Mouse (Mus musculus) embryonic fibroblast, embryonic 13.5 days (primary cell): Measurements from ENCODE around the gene Stx18. TPM values are rescaled to one million over a fixed set of nuclear protein-coding genes. Genes with fewer than 3 reads are reported as not detected.

Source experiments
- H3K27ac ChIP-seq: 2 replicates; pipeline ENCODE4 v1.5.1; 2012; ENCODE audit warnings: low read length, control low read depth, inconsistent platforms; ENCODE audit not compliant: insufficient read depth
- H3K4me1 ChIP-seq: 2 replicates; pipeline ENCODE4 v1.6.1; 2011; ENCODE audit warnings: low read length; ENCODE audit not compliant: control insufficient read depth, insufficient read depth
- H3K4me3 ChIP-seq: 2 replicates; pipeline ENCODE4 v1.5.1; 2011; ENCODE audit warnings: mild to moderate bottlenecking, control low read depth, low read length; ENCODE audit not compliant: insufficient read depth
- CTCF ChIP-seq: IDR thresholded peaks from 2 replicates; pipeline ENCODE4 v1.5.1; 2011; ENCODE audit warnings: mild to moderate bottlenecking, control low read depth, low read length, moderate library complexity, borderline replicate concordance; ENCODE audit not compliant: insufficient read depth
- POLR2A ChIP-seq: IDR thresholded peaks from 2 replicates; pipeline ENCODE4 v1.6.1; 2011; ENCODE audit warnings: low read depth, mild to moderate bottlenecking, control low read depth, low read length, moderate library complexity
- polyA plus RNA-seq: library from polyadenylated mRNA; stranded (reverse); fragments of >200 nt; gene quantifications from 2 replicates; pipeline ENCODE4 v1.2.4, GENCODE M21; 2011; ENCODE audit warnings: low read depth; ENCODE audit not compliant: missing spikeins, insufficient read length

Stx18 gene
- polyA plus RNA-seq, 1 experiment, result 40.8 TPM

DNA sequence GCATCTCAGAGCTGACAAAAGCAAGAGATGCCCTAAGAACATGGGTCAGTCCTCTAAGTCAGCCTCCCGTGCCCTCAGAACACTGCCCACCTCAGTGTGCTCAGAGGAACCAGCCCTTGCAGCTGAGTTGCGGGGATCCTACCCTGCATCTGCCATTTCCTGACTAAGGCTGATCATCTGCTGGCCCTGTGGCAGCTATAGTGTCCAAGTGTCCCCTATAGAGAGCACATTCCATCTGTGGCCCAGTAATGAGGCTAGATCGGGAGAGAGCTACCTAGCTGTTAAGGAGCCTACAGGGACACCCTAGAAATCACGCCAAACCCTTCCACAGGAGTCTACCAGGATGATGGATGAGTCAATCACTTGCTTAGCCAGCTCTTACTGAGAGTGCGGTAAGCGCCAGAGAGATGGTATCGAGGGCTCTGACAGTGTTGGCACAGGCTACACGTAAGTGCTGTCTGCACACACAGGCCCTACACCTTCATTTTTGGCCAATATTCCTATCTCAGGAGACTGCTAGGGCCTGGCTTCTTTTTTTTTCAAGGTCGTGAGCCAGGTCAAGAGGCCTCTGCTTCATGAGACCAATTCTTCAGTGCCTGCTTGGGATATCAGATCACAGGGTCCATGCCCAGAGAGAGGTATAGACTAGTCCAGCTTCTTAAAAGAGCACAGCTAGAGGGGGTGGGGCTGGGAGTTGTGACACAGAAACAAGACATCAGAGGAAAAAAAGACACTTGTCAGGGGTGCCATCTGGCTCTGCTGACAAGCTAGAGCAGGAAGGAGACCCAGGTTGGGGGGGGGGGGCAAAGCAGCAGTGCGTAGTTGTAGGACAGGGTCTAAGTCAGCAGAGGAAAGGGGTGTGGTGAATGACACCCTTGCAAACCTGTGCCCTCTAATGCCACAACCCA is 113.9 kb downstream of the Stx18 start:
- Histone ChIP-seq H3K4me3 (no peak overlapping the region), H3K27ac (no peak overlapping the region), H3K4me1 (peaks cover 12% of the 10 kb centered on the region)
- no peak for TF ChIP-seq POLR2A
- no peak for TF ChIP-seq CTCF

DNA sequence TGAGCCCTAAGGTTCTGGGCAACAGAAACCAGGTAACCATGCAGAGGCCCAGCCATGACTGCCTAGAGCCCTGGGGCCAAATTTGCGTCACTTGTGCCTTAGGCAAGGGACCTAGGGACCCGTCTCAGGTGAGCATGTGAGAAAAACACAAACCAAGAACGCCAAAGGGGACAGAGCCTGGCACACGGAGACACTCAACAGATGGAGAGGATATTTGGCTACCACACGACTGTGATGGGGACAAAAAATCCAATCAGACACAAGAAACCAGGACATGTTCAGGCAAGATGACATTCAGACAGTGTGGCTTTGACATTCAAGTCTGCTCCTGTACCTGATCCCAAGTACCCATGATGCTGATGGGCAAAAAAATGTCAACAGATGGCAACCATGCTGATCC is 115.1 kb downstream of the Stx18 start:
- Histone ChIP-seq H3K27ac (no peak overlapping the region), H3K4me1 (peaks cover 12% of the 10 kb centered on the region), H3K4me3 (no peak overlapping the region)
- TF ChIP-seq POLR2A (no peak), CTCF (no peak)

DNA sequence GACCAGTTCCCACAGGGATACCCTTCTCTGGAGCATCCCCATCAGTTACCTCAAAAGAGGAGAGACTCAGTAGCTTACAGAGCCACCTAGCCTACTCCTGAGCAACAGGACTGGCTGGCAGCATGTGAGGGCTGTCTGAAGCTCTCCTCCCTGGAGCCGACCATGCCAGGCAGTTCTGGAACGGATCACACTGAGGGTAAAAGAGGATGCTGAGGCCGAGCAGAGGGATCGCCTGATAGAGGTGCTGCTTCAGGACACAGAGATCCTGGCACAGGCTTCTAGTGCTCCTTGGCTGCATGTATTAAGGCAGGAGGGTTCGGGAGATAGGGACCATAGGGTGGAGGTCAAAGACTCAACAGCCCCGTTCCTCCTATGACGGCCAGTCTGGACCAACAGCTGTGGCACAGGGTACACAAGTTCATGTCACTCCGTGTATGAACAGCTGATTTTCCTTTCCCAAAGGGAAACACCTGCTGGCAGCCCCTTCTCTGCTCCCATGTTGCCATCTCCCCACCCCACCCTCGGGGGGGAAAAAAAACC is 119.0 kb downstream of the Stx18 start:
- TF ChIP-seq POLR2A (no peak), CTCF (no peak)
- Histone ChIP-seq H3K4me1 (no peaks in the 10 kb centered on the region), H3K27ac (no peak overlapping the region), H3K4me3 (no peak overlapping the region)

DNA sequence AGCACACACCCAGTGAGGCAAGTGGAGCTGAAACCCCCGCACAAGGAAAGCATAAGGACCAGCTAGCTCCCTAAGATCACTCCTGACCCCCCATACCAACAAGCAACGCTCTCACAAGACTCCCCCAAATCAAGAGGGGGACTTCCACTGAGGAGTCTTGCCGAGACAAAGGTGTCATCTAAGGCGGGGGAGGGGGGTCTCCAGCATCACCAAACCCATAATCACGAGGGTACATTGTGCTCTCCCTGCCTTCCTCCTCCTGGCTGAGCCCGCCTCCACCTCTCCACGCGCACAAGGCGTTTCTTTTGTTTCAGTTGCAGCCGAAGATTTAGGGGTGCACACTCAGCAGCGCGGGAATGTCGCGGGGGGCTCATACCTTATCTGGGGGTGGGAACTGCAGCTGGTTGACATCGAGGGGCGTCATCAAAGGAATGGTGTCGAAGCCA is 120.0 kb downstream of the Stx18 start:
- no peak overlapping the region for H3K27ac ChIP-seq
- no peaks in the 10 kb centered on the region for H3K4me1 ChIP-seq
- TF ChIP-seq CTCF, result no peak
- TF ChIP-seq POLR2A, result no peak
- H3K4me3 ChIP-seq, result peak overlapping the region; percentile 73

DNA sequence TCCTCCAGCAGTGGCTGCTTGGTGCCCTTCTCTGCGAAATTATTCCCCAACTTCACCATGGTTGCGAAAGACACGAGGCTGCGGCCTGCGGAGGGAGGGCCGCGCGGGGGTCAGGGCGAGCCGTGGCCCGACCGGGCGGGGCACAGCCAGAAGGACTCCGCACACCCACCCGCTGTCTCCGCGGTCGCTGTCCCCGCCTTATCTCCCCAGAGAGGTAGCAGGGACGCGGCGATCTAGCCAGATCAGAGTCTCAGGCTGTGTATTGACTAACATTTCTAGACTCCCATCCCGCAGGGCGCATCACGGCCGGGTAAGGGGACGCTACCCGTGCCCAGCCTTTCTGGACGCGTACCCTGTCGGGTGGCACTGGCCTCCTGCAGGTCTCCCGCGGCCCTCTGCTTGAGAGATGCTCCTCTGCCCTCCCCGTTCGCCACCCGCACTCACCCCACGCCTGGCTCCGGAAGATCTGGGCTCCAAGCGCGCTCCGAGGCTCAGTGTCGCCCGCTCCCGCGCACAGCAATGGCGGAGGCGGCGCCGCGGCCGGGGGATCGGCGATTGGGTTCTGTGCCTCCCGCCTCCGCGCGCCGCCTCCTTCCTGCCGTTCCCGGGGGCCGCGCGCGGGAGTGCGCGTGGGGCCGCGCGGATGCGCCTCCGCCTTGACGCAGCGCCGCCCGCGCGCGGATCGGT is 120.5 kb downstream of the Stx18 start:
- Histone ChIP-seq H3K4me1 (no peaks in the 10 kb centered on the region), H3K4me3 (peak overlapping the region; percentile 73), H3K27ac (no peak overlapping the region)
- TF ChIP-seq POLR2A (peak; percentile 48), CTCF (no peak)

DNA sequence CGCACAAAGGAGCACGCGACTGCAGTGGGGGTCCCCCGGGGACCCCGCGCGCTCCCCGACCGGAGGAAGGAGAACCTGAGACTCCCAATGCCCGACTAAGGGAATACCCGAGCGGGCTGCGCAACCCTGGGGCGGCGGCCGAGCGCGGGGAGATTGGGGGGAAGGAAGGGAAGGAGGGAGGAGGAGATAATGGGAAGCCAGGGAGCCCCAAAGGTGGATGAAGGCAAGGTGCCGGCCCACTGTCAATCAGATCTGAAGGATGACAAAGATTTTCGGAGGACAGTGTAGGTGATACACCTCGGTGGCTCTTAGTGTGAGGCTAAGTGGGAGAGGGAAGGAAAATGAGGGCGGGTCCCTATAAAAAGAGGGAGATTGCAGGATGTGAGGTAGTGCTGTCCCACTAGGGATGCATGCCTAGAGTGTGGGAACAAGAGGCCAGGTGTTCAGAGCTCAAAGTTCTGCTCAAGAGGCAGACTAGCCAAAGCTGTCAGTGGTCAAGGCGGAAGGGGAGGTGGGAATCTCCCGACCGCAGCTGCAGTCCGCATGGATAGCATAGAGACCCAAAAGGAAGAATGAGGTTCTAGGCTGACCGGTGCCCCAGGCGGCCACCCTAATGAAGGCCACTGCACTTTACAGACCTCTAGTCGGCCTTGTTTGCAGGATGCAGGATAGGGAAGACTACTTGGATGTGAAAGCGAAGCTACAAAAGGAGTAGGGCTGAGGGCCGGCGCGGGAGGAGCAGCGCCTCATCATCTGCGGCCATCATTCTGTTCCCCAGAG is 121.3 kb downstream of the Stx18 start, which contains the start of gene Nsg1:
Nsg1 (minus strand) TSS at position 274 of the 780 bp plus-strand sequence.
- Histone ChIP-seq H3K4me1 (no peaks in the 10 kb centered on the region), H3K4me3 (peak within 1 kb of the TSS; percentile 73), H3K27ac (no peak within 1 kb of the TSS)
- TF ChIP-seq CTCF (no peak), POLR2A (no peak)

DNA sequence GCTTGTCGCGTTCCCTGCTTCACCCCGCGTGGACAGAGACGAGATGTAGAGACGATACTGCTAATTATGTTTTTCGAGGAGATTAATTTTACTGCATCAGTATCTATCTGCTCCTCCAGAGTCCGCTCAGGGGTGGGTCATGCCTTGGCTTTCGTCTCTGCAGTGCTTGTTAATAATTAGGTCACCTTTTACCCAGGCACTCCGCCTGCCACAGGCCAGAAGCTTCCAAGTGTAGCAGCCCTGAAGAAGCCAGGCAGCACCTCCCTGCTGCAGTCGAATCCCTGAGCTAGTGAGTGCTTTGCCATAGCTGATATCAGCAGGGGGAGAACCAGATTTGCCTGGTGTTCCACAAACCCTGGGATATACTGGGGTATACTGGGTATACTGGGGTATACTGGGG is 130.0 kb downstream of the Stx18 start:
- no peak overlapping the region for H3K27ac ChIP-seq
- no peak overlapping the region for H3K4me3 ChIP-seq
- TF ChIP-seq POLR2A, result no peak
- H3K4me1 ChIP-seq, result no peaks in the 10 kb centered on the region

DNA sequence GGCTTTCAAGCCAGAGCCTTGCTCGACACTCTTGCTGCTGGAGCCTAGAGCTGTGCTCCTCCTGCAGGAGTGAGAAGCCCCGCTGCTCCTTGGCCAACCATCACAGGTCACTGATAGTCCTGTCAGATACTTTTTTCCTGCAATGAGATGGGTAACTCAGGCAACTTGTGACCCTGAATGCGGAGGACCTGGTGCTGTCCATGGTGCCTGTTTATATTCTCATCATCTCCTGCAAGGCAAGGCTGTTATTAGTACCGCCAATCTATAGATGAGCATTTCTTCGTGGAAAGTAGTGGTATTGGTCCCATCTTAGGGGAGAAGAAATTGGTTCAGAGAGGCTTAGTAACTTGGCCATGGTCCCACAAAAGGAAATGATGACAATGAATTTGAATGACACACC is 135.2 kb downstream of the Stx18 start:
- TF ChIP-seq POLR2A (no peak), CTCF (no peak)
- Histone ChIP-seq H3K4me1 (no peaks in the 10 kb centered on the region), H3K27ac (no peak overlapping the region), H3K4me3 (no peak overlapping the region)

DNA sequence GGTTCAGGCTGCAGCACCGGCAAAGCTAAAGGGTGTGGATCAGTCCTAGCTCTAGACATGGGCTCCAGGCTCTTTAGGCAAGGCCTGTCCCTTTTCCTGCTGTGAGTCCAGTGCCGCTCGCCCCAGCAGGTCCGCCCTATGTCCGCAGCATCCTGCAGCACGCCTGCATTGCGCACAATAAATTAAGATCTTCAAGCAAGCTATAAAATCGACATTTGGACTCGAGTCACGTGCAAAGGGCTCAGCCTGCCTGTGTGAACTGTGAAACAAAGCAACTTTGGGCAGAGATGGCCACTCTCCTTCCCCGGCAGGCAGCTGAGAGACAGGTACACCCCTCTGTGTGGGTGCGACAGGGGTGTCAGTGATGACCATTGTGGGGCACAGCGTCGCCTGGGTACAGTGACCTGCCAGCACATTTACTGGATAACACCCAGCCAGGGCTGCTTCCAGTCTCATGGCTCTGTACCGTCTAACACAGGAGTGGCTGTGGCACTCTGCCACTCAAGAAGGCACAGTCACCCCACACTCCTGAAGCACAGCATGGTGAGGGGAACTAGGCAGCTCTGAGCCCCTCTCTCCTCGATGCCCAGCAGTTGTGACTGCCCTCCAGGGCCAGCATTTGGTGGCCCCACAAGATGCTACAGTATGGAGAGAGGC is 135.8 kb downstream of the Stx18 start:
- H3K4me3 ChIP-seq, result no peak overlapping the region
- no peak overlapping the region for H3K27ac ChIP-seq
- TF ChIP-seq POLR2A (no peak), CTCF (no peak)
- no peaks in the 10 kb centered on the region for H3K4me1 ChIP-seq
